Mouse (Mus musculus): ENCODE measurements around the gene Fbxo28.
A peak's percentile ranks its signal among the peaks of the same experiment; 100 is the strongest.

Fbxo28 gene

GRCm38 (mm10) chr1:182363683-182364404 lies 22.4 kb upstream of the Fbxo28 start:
- DNase-seq (ENCODE audit: low read depth, low spot score) = no peak
- no peaks in the 10 kb centered on the region for H3K27me3 ChIP-seq (ENCODE audit: control insufficient read depth, insufficient read depth, low read length, poor library complexity, severe bottlenecking)
- H3K36me3 ChIP-seq (ENCODE audit: control insufficient read depth, insufficient read depth, low read length, poor library complexity, severe bottlenecking) = no peaks in the 10 kb centered on the region

- H3K36me3 ChIP-seq (ENCODE audit: control insufficient read depth, insufficient read depth, low read length, poor library complexity, severe bottlenecking) = no peaks in the 10 kb centered on the region
- no peak for DNase-seq (ENCODE audit: low read depth, low spot score)
- H3K27me3 ChIP-seq (ENCODE audit: control insufficient read depth, insufficient read depth, low read length, poor library complexity, severe bottlenecking) = no peaks in the 10 kb centered on the region
Measured at GRCm38 (mm10) chr1:182362703-182363102, 21.3 kb upstream of the Fbxo28 start.

GRCm38 (mm10) chr1:182358133-182358532 lies 16.7 kb upstream of the Fbxo28 start:
- Histone ChIP-seq H3K27me3 (ENCODE audit: control insufficient read depth, insufficient read depth, low read length, poor library complexity, severe bottlenecking) (no peaks in the 10 kb centered on the region), H3K36me3 (ENCODE audit: control insufficient read depth, insufficient read depth, low read length, poor library complexity, severe bottlenecking) (no peaks in the 10 kb centered on the region)
- no peak for DNase-seq (ENCODE audit: low read depth, low spot score)

GRCm38 (mm10) chr1:182354504-182355147 lies 13.2 kb upstream of the Fbxo28 start:
- DNase-seq (ENCODE audit: low read depth, low spot score) = no peak
- no peaks in the 10 kb centered on the region for H3K36me3 ChIP-seq (ENCODE audit: control insufficient read depth, insufficient read depth, low read length, poor library complexity, severe bottlenecking)
- H3K27me3 ChIP-seq (ENCODE audit: control insufficient read depth, insufficient read depth, low read length, poor library complexity, severe bottlenecking) = no peaks in the 10 kb centered on the region

GRCm38 (mm10) chr1:182349557-182349956 lies 8.1 kb upstream of the Fbxo28 start:
- H3K27me3 ChIP-seq (ENCODE audit: control insufficient read depth, insufficient read depth, low read length, poor library complexity, severe bottlenecking) = no peaks in the 10 kb centered on the region
- DNase-seq (ENCODE audit: low read depth, low spot score) = no peak
- no peaks in the 10 kb centered on the region for H3K36me3 ChIP-seq (ENCODE audit: control insufficient read depth, insufficient read depth, low read length, poor library complexity, severe bottlenecking)

GRCm38 (mm10) chr1:182346491-182346890 lies 5.1 kb upstream of the Fbxo28 start:
- no peak for DNase-seq (ENCODE audit: low read depth, low spot score)
- Histone ChIP-seq H3K36me3 (ENCODE audit: control insufficient read depth, insufficient read depth, low read length, poor library complexity, severe bottlenecking) (no peaks in the 10 kb centered on the region), H3K27me3 (ENCODE audit: control insufficient read depth, insufficient read depth, low read length, poor library complexity, severe bottlenecking) (no peaks in the 10 kb centered on the region)

GRCm38 (mm10) chr1:182345857-182346256 lies 4.4 kb upstream of the Fbxo28 start:
- no peak for DNase-seq (ENCODE audit: low read depth, low spot score)
- Histone ChIP-seq H3K36me3 (ENCODE audit: control insufficient read depth, insufficient read depth, low read length, poor library complexity, severe bottlenecking) (no peaks in the 10 kb centered on the region), H3K27me3 (ENCODE audit: control insufficient read depth, insufficient read depth, low read length, poor library complexity, severe bottlenecking) (no peaks in the 10 kb centered on the region)

GRCm38 (mm10) chr1:182341993-182342392 lies 564 bp upstream of the Fbxo28 start:
- H3K36me3 ChIP-seq (ENCODE audit: control insufficient read depth, insufficient read depth, low read length, poor library complexity, severe bottlenecking) = no peaks in the 10 kb centered on the region
- no peak for DNase-seq (ENCODE audit: low read depth, low spot score)
- no peaks in the 10 kb centered on the region for H3K27me3 ChIP-seq (ENCODE audit: control insufficient read depth, insufficient read depth, low read length, poor library complexity, severe bottlenecking)

- no peak for DNase-seq (ENCODE audit: low read depth, low spot score)
- 0 out of 2 replicates have a peak, but pooled peaks cover 2% of the 10 kb centered on the region for H3K36me3 ChIP-seq (ENCODE audit: control insufficient read depth, insufficient read depth, low read length, poor library complexity, severe bottlenecking)
- H3K27me3 ChIP-seq (ENCODE audit: control insufficient read depth, insufficient read depth, low read length, poor library complexity, severe bottlenecking) = no peaks in the 10 kb centered on the region
Measured at GRCm38 (mm10) chr1:182340281-182340680, 1.1 kb downstream of the Fbxo28 start.

GRCm38 (mm10) chr1:182338961-182339565 lies 2.4 kb downstream of the Fbxo28 start:
- H3K27me3 ChIP-seq (ENCODE audit: control insufficient read depth, insufficient read depth, low read length, poor library complexity, severe bottlenecking) = no peaks in the 10 kb centered on the region
- 0 out of 2 replicates have a peak, but pooled peaks cover 2% of the 10 kb centered on the region for H3K36me3 ChIP-seq (ENCODE audit: control insufficient read depth, insufficient read depth, low read length, poor library complexity, severe bottlenecking)
- peak; percentile 19 for DNase-seq (ENCODE audit: low read depth, low spot score)

GRCm38 (mm10) chr1:182333766-182334437 lies 7.5 kb downstream of the Fbxo28 start:
- Histone ChIP-seq H3K27me3 (ENCODE audit: control insufficient read depth, insufficient read depth, low read length, poor library complexity, severe bottlenecking) (no peaks in the 10 kb centered on the region), H3K36me3 (ENCODE audit: control insufficient read depth, insufficient read depth, low read length, poor library complexity, severe bottlenecking) (0 out of 2 replicates have a peak, but pooled peaks cover 2% of the 10 kb centered on the region)
- no peak for DNase-seq (ENCODE audit: low read depth, low spot score)

GRCm38 (mm10) chr1:182332090-182333034 lies 9.1 kb downstream of the Fbxo28 start:
- no peak for DNase-seq (ENCODE audit: low read depth, low spot score)
- Histone ChIP-seq H3K36me3 (ENCODE audit: control insufficient read depth, insufficient read depth, low read length, poor library complexity, severe bottlenecking) (0 out of 2 replicates have a peak, but pooled peaks cover 2% of the 10 kb centered on the region), H3K27me3 (ENCODE audit: control insufficient read depth, insufficient read depth, low read length, poor library complexity, severe bottlenecking) (no peaks in the 10 kb centered on the region)

GRCm38 (mm10) chr1:182325919-182326318 lies 15.5 kb downstream of the Fbxo28 start:
- H3K27me3 ChIP-seq (ENCODE audit: control insufficient read depth, insufficient read depth, low read length, poor library complexity, severe bottlenecking) = no peaks in the 10 kb centered on the region
- no peak for DNase-seq (ENCODE audit: low read depth, low spot score)
- H3K36me3 ChIP-seq (ENCODE audit: control insufficient read depth, insufficient read depth, low read length, poor library complexity, severe bottlenecking) = peaks cover 8% of the 10 kb centered on the region

GRCm38 (mm10) chr1:182324552-182324951 lies 16.9 kb downstream of the Fbxo28 start:
- Histone ChIP-seq H3K36me3 (ENCODE audit: control insufficient read depth, insufficient read depth, low read length, poor library complexity, severe bottlenecking) (peaks cover 8% of the 10 kb centered on the region), H3K27me3 (ENCODE audit: control insufficient read depth, insufficient read depth, low read length, poor library complexity, severe bottlenecking) (no peaks in the 10 kb centered on the region)
- DNase-seq (ENCODE audit: low read depth, low spot score) = no peak

Measured in splenic B cell, adult 2 months (primary cell).